Mouse (Mus musculus) spleen, adult 2 months (tissue): ENCODE measurements around the gene Cadm1. TPM values are rescaled to one million over a fixed set of nuclear protein-coding genes. Genes with fewer than 3 reads are reported as not detected.

Experiments used
- DNase-seq, 2 experiments: peaks; one replicate each; pipeline versions ENCODE4 v3.0.0 to v3.0.0-alpha.2; 2012 to 2021; ENCODE audit warnings: low spot score in 2 of 2, low read depth in 1 of 2
- H3K27ac ChIP-seq: fragments of 200-500 bp; 2 replicates; pipeline ENCODE4 v1.5.1; 2012; ENCODE audit warnings: low read length, inconsistent platforms; ENCODE audit not compliant: insufficient read depth
- H3K27me3 ChIP-seq: fragments of 200-500 bp; 2 replicates; pipeline ENCODE4 v1.6.1; 2012; ENCODE audit warnings: mild to moderate bottlenecking, moderate library complexity, low read length, inconsistent platforms; ENCODE audit not compliant: control insufficient read depth, insufficient read depth
- H3K36me3 ChIP-seq: fragments of 200-500 bp; 2 replicates; pipeline ENCODE4 v1.6.1; 2012; ENCODE audit warnings: mild to moderate bottlenecking, low read length, inconsistent platforms; ENCODE audit not compliant: control insufficient read depth, insufficient read depth
- H3K4me1 ChIP-seq: fragments of 200-500 bp; 2 replicates; pipeline ENCODE4 v1.6.1; 2011; ENCODE audit warnings: inconsistent platforms; ENCODE audit not compliant: control insufficient read depth, insufficient read depth, insufficient read length
- H3K4me3 ChIP-seq: fragments of 200-500 bp; 2 replicates; pipeline ENCODE4 v1.5.1; 2011; ENCODE audit warnings: mild to moderate bottlenecking, inconsistent platforms; ENCODE audit not compliant: insufficient read depth, insufficient read length; ENCODE audit errors: extremely low read depth
- CTCF ChIP-seq: fragments of 200-500 bp; IDR thresholded peaks from 2 replicates; pipeline ENCODE4 v1.5.1; 2011; ENCODE audit warnings: mild to moderate bottlenecking, inconsistent platforms; ENCODE audit not compliant: insufficient read depth, insufficient read length, insufficient replicate concordance; ENCODE audit errors: extremely low read depth
- POLR2A ChIP-seq: fragments of 200-500 bp; IDR thresholded peaks from 2 replicates; pipeline ENCODE4 v1.6.1; 2011; ENCODE audit warnings: low read depth, low read length, inconsistent platforms
- WGBS: fragments of 180-500 bp; shearing (Covaris S2); methylation state at CpG from one replicate; pipeline ENCODE4 v1.1.7; 2018; 5-methylcytosine and 5-hydroxymethylcytosine counted together
- polyA plus RNA-seq: library from polyadenylated mRNA; depleted of rRNA; stranded (reverse); fragments of >200 nt; gene quantifications from 2 replicates; pipeline ENCODE4 v1.2.3, GENCODE M21; 2012

Cadm1 gene
- polyA plus RNA-seq, 1 experiment = 13.0 TPM

GRCm38 (mm10) chr9:47530922-47531850 is 1.2 kb downstream of the Cadm1 start:
- TF ChIP-seq POLR2A (no peak), CTCF (no peak)
- WGBS = 1% methylated on average over 95 of the region's 110 CpGs
- peaks cover 4% of the 10 kb centered on the region; the same call in 1 of the 2 replicates for H3K4me1 ChIP-seq
- no peak overlapping the region for H3K27ac ChIP-seq
- no peak for DNase-seq
- H3K4me3 ChIP-seq = peak overlapping the region; percentile 45
- peaks cover 29% of the 10 kb centered on the region for H3K27me3 ChIP-seq
- H3K36me3 ChIP-seq = no peaks in the 10 kb centered on the region

DNA sequence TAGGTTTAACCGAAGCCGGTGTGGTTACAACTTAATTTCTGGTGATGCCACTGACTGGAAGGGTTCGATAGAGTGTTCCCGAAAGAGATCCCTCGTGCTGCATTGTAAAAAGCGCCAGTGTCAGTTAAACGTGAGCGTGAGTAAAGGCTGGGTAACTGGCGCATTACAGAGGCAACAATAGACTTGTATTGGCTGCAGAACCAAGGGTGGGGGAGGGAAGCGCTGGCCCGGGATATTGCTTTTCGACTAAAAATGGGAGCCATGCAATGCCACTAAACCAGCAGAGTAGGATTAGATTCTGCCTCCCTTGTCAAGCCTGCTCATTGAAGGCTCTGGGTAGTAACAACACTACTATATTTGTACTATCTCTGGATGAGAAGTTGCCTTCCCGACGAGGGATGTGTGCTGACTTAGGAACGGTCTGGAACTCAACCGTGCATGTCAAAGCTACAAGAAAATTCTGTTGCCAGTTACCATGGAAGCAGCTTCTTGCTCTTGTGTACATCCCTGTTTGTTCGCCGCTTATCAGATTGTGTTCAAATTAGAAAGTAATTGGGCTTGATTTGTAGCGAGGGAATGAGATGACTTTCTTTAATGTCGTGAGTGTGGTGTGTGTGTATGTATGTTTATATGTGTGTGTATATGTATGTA is 2.4 kb downstream of the Cadm1 start:
- H3K36me3 ChIP-seq = no peaks in the 10 kb centered on the region
- H3K4me1 ChIP-seq = peaks cover 4% of the 10 kb centered on the region; the same call in 1 of the 2 replicates
- peaks cover 29% of the 10 kb centered on the region for H3K27me3 ChIP-seq
- TF ChIP-seq POLR2A = no peak
- no peak for TF ChIP-seq CTCF
- WGBS = 13% methylated on average over 20 of the region's 20 CpGs
- H3K27ac ChIP-seq = no peak overlapping the region
- no peak overlapping the region for H3K4me3 ChIP-seq
- no peak for DNase-seq

DNA sequence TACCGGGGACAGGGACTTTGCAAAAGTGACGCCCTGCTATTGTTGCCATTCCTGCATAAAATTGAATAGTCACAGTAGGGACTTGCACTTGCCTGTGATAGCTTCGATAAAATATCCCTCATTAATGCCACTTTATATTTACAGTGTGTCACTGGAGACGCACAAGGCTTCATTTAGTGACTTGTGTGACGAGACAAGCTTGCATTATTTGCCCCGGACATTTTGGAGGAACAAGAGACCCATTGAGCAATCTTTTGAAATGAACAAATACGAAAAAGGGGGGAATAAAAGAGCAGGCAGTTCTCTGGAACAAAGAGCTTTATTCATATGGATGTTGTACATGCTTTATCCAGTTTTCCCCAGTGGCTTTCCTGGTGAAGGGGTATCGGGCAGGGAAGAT is 3.5 kb downstream of the Cadm1 start:
- Histone ChIP-seq H3K4me1 (peaks cover 4% of the 10 kb centered on the region; the same call in 1 of the 2 replicates), H3K27me3 (peaks cover 29% of the 10 kb centered on the region), H3K27ac (no peak overlapping the region), H3K36me3 (no peaks in the 10 kb centered on the region), H3K4me3 (no peak overlapping the region)
- DNase-seq = no peak
- 38% methylated on average over 8 of the region's 8 CpGs for WGBS
- TF ChIP-seq POLR2A (no peak), CTCF (no peak)

- TF ChIP-seq CTCF (no peak), POLR2A (no peak)
- Histone ChIP-seq H3K27ac (no peak overlapping the region), H3K4me1 (peaks cover 4% of the 10 kb centered on the region; the same call in 1 of the 2 replicates), H3K4me3 (no peak overlapping the region), H3K27me3 (peaks cover 25% of the 10 kb centered on the region), H3K36me3 (no peaks in the 10 kb centered on the region)
- WGBS = 87% methylated on average over 11 of the region's 11 CpGs
- no peak for DNase-seq
Observed at GRCm38 (mm10) chr9:47534573-47535475, 4.9 kb downstream of the Cadm1 start.

GRCm38 (mm10) chr9:47545245-47545644 is 15.3 kb downstream of the Cadm1 start:
- H3K36me3 ChIP-seq = no peaks in the 10 kb centered on the region
- DNase-seq = no peak
- H3K27ac ChIP-seq = no peak overlapping the region
- WGBS = 35% methylated on average over 7 of the region's 7 CpGs
- no peaks in the 10 kb centered on the region for H3K4me1 ChIP-seq
- TF ChIP-seq CTCF = no peak
- TF ChIP-seq POLR2A = no peak
- H3K27me3 ChIP-seq = no peaks in the 10 kb centered on the region
- H3K4me3 ChIP-seq = no peak overlapping the region

DNA sequence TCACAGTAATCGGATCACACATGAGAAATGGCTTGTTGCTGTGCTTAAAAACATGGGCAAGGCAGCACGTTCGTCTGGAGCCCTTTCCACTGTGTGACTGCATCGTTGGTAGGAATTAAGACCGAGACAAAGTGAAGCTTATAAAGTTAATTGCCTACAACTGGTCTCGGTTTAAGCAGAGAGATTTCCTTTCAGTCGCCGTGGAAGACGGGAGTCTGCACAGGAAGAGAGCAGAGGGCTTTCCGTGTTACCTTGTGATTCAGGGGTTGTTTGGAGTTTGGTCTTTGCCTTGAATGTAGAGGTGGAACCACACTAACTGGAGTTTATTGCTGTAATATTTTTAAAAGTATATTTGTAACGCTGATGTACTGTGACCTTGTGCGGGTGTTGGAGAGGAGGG is 15.7 kb downstream of the Cadm1 start:
- 27% methylated on average over 12 of the region's 12 CpGs for WGBS
- Histone ChIP-seq H3K27ac (no peak overlapping the region), H3K36me3 (no peaks in the 10 kb centered on the region), H3K4me1 (no peaks in the 10 kb centered on the region), H3K4me3 (no peak overlapping the region), H3K27me3 (no peaks in the 10 kb centered on the region)
- no peak for TF ChIP-seq CTCF
- no peak for TF ChIP-seq POLR2A
- DNase-seq = no peak
